Mouse (Mus musculus) lung, postnatal 0 days (tissue): ENCODE measurements around the gene Adcy10.

Experiments used
- CTCF ChIP-seq: IDR thresholded peaks from 2 replicates; pipeline ENCODE4 v1.5.1; 2016; ENCODE audit warnings: antibody characterized with exemption, mild to moderate bottlenecking
- EP300 ChIP-seq: IDR thresholded peaks from 2 replicates; pipeline ENCODE4 v1.6.1; 2016; ENCODE audit warnings: antibody characterized with exemption, mild to moderate bottlenecking, control low read depth

DNA sequence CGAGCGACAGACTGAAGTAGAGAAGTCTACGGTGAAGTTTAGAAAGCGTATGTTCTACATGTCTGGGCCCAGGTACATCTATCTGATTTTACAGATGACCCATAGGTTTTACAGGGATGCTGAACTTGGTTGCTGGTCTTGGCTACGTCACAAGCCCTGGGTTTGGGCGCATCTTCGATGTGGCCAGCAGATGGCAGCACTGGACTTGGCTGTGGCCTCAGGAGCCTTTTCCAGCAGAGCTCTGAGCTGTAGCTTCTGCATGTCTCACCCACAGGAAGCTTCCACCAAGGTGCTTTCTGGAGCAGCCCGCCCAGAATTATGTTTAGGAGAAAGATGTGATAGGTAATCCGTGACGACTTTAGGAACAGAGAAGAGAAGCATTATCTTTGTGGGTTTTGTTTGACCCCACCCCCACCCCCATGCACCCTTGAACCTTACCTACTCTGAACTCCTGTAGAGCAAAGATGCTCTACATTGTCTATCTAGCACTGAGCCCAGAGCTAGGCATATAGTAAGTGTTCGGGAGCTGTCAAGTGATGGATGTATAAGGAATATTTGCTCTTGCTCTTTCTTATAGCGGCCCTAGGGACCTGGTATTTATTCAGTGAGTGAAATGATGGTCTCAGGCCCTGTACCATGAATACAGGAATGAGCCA lies 98.7 kb downstream of the Adcy10 start:
- peak; percentile 99 for TF ChIP-seq CTCF
- no peak for TF ChIP-seq EP300
